Mouse (Mus musculus): ENCODE measurements around the gene Neurl4.

GRCm38 (mm10) chr11:69930967-69931537, 30.2 kb downstream of the Neurl4 start:
- TF ChIP-seq CTCF (IDR thresholded peaks at IDR 0.05; ENCODE audit: low read depth, low read length) (no peak), POLR2A (IDR thresholded peaks at IDR 0.05; ENCODE audit: borderline replicate concordance, low read depth, low read length) (no peak)
